Mouse (Mus musculus) limb, embryonic 13.5 days (tissue): Measurements from ENCODE around the gene B3galnt1. TPM values are rescaled to one million over a fixed set of nuclear protein-coding genes. Genes with fewer than 3 reads are reported as not detected.

Experiments
- ATAC-seq: fragments of 200-750 bp; cut with Nextera tagmentation; 2 replicates; pipeline ENCODE4 v1.8.0; 2017; ENCODE audit warnings: low read depth, moderate number of reproducible peaks, moderate TSS enrichment; ENCODE audit not compliant: low FRiP score
- H3K27ac ChIP-seq: fragments of 300-500 bp; sonication (generic); 2 replicates; pipeline ENCODE4 v1.5.1; 2015; ENCODE audit warnings: inconsistent platforms, mild to moderate bottlenecking, moderate library complexity
- H3K27me3 ChIP-seq: fragments of 300-500 bp; sonication (generic); 2 replicates; pipeline ENCODE4 v1.6.1; 2015; ENCODE audit warnings: mild to moderate bottlenecking, inconsistent platforms
- H3K36me3 ChIP-seq: fragments of 300-500 bp; sonication (generic); 2 replicates; pipeline ENCODE4 v1.6.1; 2015; ENCODE audit warnings: inconsistent platforms, mild to moderate bottlenecking, moderate library complexity
- H3K4me1 ChIP-seq: fragments of 300-500 bp; sonication (generic); 2 replicates; pipeline ENCODE4 v1.6.1; 2015; ENCODE audit warnings: inconsistent platforms
- H3K4me2 ChIP-seq: fragments of 300-500 bp; sonication (generic); replicated peaks from 2 replicates; pipeline ENCODE4 v1.6.1; 2015; ENCODE audit warnings: inconsistent platforms, mild to moderate bottlenecking, moderate library complexity
- H3K4me3 ChIP-seq: fragments of 300-500 bp; sonication (generic); 2 replicates; pipeline ENCODE4 v1.5.1; 2015; ENCODE audit warnings: moderate library complexity, mild to moderate bottlenecking, inconsistent platforms
- H3K9ac ChIP-seq: fragments of 300-500 bp; sonication (generic); 2 replicates; pipeline ENCODE4 v1.6.1; 2015; ENCODE audit warnings: mild to moderate bottlenecking, inconsistent platforms
- H3K9me3 ChIP-seq: fragments of 300-500 bp; sonication (generic); 2 replicates; pipeline ENCODE4 v1.6.1; 2016; ENCODE audit warnings: inconsistent platforms
- WGBS: fragments of 180-500 bp; shearing (Covaris S2); methylation state at CpG from one replicate; pipeline ENCODE4 v1.1.7; 2015; 5-methylcytosine and 5-hydroxymethylcytosine counted together
- polyA plus RNA-seq: library from polyadenylated mRNA; unstranded; fragments of >200 nt; fragmentation: Nextera tagmentation; extraction: Ambion mirVana; gene quantifications from 2 replicates; pipeline ENCODE4 v1.2.1, GENCODE M21; 2015

Gene B3galnt1
- polyA plus RNA-seq, 1 experiment from 2014 or later, result 51.5 TPM

DNA sequence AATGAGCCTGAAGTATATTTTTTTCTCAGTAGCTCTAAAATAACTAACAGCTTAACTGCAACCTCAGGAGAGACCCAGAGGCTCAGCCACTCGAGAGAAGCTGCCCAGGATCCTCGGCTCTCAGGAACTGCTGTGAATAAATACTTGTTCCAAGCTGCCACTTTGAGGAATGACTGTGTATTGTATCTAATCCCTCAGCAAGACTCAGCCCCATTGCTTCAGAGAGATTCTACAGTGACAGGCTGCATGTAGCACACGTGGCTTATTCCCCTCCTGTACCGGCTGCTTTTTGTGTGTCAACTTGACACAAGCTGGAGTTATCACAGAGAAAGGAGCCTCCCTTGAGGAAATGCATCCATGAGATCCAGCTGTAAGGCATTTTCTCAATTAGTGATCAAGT lies 66.1 kb downstream of the B3galnt1 start:
- 74% methylated on average over 4 of the region's 4 CpGs for WGBS
- H3K4me2 ChIP-seq, result no peak overlapping the region

DNA sequence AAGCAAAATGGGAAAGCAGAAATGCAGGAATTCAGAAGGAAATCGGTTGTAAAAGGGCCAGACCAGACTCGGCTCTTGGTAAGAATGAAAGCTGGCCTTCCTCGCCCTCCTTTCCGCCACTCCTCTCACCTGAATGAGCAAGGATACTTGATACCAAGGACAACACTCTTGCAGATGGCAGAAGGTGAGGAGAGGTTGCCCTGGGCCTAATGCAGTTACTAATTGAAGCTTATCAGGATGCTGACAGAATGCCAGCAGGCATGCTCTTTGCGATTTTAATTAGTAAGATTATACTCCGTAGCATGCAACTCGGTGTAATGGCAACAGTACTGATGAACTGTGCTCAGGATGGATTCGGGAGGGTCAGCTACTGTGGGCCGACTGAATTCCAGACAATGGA lies 67.2 kb downstream of the B3galnt1 start:
- Histone ChIP-seq H3K27ac (no peak overlapping the region), H3K9me3 (no peaks in the 10 kb centered on the region), H3K4me2 (no peak overlapping the region), H3K4me3 (no peak overlapping the region), H3K27me3 (no peaks in the 10 kb centered on the region), H3K4me1 (peaks cover 12% of the 10 kb centered on the region), H3K36me3 (no peaks in the 10 kb centered on the region), H3K9ac (no peak overlapping the region)
- 80% methylated on average over 9 of the region's 9 CpGs for WGBS
- ATAC-seq, result no peak

More for the DNA sequence above, 66.1 kb downstream of the B3galnt1 start:
- Histone ChIP-seq H3K4me3 (no peak overlapping the region), H3K9ac (no peak overlapping the region), H3K27me3 (no peaks in the 10 kb centered on the region), H3K9me3 (no peaks in the 10 kb centered on the region), H3K36me3 (no peaks in the 10 kb centered on the region), H3K4me1 (peaks cover 22% of the 10 kb centered on the region), H3K27ac (no peak overlapping the region)
- no peak for ATAC-seq

DNA sequence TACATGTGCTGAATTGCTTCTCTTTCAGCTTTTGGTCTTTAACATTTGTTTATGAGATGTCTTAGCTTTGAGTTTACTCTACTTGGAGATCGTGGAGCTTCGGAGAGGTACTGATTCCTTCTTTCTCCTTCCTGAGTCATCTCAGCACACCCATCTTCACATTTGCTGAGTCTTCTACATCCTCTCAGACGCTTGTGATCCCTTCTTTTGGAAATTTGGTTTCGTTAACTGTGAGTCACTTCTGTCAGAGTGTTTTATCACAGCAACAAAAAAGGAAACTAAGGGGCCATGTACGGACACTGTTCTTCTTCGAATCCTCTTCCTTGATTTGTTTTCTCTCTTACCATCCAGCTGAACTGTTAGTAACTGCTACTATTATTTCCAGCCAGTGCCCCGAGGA lies 69.2 kb downstream of the B3galnt1 start:
- 75% methylated on average over 7 of the region's 7 CpGs for WGBS
- H3K4me3 ChIP-seq, result no peak overlapping the region
- no peaks in the 10 kb centered on the region for H3K9me3 ChIP-seq
- ATAC-seq, result no peak
- peaks cover 6% of the 10 kb centered on the region for H3K4me1 ChIP-seq
- no peak overlapping the region for H3K4me2 ChIP-seq
- no peaks in the 10 kb centered on the region for H3K27me3 ChIP-seq
- no peaks in the 10 kb centered on the region for H3K36me3 ChIP-seq
- H3K27ac ChIP-seq, result no peak overlapping the region
- H3K9ac ChIP-seq, result no peak overlapping the region

DNA sequence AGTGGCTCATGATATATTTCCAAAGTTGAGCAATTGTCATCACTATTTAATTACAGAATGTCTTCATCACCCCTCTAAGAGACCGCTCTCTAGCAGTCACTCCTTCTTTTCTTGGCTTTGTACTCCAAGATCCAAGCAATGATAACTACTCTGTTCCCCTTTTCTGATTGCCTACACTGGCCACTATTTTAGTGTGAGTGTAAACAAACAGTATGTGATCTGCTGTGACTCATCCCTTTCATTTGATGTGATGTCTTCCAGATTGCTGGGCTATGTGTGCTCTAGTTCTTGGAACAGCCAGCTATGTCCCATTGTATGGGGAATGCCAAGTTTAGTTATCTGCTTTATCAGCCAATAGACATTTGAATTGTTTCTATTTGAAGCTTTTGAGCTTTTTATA lies 71.4 kb downstream of the B3galnt1 start:
- Histone ChIP-seq H3K9ac (no peak overlapping the region), H3K27ac (no peak overlapping the region), H3K27me3 (no peaks in the 10 kb centered on the region), H3K4me1 (peaks cover 10% of the 10 kb centered on the region), H3K4me2 (no peak overlapping the region), H3K9me3 (no peaks in the 10 kb centered on the region), H3K4me3 (no peak overlapping the region), H3K36me3 (no peaks in the 10 kb centered on the region)
- ATAC-seq, result no peak
- 67% methylated on average over 1 of the region's 1 CpGs for WGBS

DNA sequence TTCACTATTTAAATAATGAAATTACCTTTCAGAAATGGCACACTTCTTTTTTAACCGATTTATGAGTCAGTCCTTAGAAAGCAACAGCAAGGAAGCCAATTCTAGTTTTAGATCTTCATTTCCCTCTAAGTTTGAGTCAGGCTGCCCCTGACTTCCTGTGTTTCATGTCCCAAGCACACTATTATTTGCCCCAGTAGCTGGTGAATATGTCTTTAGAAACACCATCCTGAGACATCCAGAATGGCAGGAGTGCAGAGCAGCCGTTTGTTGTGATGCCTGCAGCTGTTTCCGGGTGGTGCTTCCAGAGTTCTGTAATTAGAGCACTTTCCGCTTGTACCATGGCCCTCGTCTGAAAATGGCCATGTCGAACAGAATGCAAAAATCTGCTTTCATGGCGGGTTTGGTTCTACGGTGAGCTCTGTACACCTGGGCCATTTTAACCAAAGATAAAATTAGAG lies 73.7 kb downstream of the B3galnt1 start:
- no peak for ATAC-seq
- H3K4me3 ChIP-seq, result no peak overlapping the region
- no peak overlapping the region; the same call in 1 of the 2 replicates for H3K27ac ChIP-seq
- no peaks in the 10 kb centered on the region for H3K9me3 ChIP-seq
- no peaks in the 10 kb centered on the region for H3K27me3 ChIP-seq
- WGBS, result 48% methylated on average over 8 of the region's 8 CpGs
- no peak overlapping the region for H3K4me2 ChIP-seq
- no peaks in the 10 kb centered on the region for H3K36me3 ChIP-seq
- peaks cover 18% of the 10 kb centered on the region for H3K4me1 ChIP-seq
- H3K9ac ChIP-seq, result no peak overlapping the region

DNA sequence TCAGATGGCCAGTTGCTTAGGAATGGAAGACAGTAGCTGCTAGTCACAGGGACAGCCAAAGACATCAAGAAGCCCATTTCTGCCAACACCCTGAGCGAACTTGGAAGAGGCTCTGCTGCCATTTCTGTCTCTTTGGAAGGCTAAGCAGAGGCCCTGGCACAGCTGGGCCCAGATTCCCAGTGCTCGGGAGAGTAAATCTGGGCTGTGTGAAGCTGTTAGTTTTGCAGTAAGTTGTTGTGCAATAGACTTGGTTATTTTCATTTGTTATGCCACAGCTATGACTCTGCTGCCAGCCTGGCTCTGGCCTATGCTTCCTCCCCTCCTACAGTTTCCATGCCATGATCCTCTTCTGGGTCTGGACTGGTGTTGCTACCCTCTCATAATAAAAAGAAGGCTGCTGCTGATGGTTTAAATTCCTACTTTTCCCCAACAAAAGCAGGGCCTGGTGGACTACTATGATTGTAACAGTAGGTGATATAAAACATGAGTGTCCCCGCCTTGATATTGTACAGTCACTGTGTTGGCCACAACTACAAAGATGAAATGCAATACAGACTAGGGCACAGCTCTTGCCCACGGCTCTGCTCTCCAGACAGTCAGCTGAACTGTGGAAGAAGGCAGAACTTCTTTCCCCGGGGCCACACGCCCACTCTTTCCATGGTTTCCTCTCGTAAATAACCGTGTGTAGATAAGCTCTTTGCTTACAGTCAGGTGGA lies 74.2 kb downstream of the B3galnt1 start:
- Histone ChIP-seq H3K4me3 (no peak overlapping the region), H3K27me3 (no peaks in the 10 kb centered on the region), H3K9me3 (no peaks in the 10 kb centered on the region), H3K36me3 (no peaks in the 10 kb centered on the region), H3K27ac (no peak overlapping the region; the same call in 1 of the 2 replicates), H3K4me1 (peaks cover 24% of the 10 kb centered on the region), H3K9ac (no peak overlapping the region), H3K4me2 (no peak overlapping the region)
- WGBS, result 61% methylated on average over 8 of the region's 8 CpGs
- no peak for ATAC-seq

Other genes starting within 250 kb of the B3galnt1 start
- gene Nmd3, start 123.0 kb upstream of the B3galnt1 start, polyA plus RNA-seq, result 125 and 142 TPM in 2 replicates